In the genomic region with DNA sequence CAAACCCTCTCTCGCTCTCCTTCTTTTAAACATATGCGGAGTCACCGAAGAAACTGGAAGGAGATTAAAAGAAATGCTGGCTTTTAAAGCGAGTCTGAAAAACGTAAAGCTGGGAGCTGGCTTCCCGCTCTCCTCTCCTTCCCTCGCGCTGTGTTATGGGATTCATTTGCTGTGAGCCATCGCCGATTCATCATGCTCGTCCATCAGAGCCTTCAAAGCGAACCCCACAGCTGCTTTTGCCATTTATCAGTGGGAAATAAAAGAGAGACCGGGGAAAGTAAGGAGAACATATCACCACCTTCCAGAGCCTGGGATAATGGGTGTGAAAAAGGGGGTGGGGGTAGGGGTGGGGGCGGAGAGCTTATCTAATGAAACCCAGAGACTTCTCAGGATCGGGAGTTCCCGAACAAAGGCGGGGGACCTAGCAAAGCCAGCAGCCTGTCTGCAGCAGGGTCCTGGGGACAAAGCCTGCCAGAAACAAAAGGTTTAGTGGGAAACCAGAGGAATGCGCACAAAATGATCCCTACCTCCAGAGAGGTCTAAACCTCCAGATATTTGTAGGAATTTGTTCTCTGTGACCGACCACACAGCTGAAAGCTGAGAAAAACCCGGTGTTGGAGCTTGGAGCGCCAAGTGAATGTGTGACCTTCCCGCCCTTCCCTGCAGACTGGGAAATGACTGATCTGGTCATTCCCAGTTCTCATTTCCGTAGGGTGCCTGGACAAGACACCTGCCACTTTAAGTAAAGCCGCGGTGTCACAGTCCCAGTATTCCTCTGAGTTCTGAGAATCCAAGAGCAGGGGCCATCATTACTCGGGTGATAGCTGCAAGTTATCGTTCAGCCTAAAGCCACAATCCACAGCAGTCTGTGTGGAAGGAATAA, we compare ENCODE assay signal across 8 mouse cellular contexts.
DNase-seq lines count a peak whose midpoint lies in the region; ATAC-seq and TF ChIP-seq lines count a peak whose summit lies in the region.

No protein-coding gene starts in this region.

- peak overlapping the region; percentile 75 for H3K9ac ChIP-seq in ES-Bruce4 (ENCODE audit: low read depth, poor library complexity, severe bottlenecking)
- no peak overlapping the region for H3K9ac ChIP-seq in liver, embryonic 15.5 days

- no peak for ATAC-seq in liver, embryonic 15.5 days (ENCODE audit: insufficient read depth)
- ATAC-seq in inflammation-experienced regulatory T-cells, adult 6 months, result no peak

- WGBS in liver, embryonic 15.5 days (ENCODE audit: insufficient replicate concordance), result 3% methylated on average over 27 of the region's 27 CpGs
- 23% methylated on average over 27 of the region's 27 CpGs for WGBS in thymus, adult 2 months

- H3K36me3 ChIP-seq in E14TG2a.4 (ENCODE audit: insufficient read depth, low read length), result no peaks in the 10 kb centered on the region
- no peaks in the 10 kb centered on the region for H3K36me3 ChIP-seq in ES-Bruce4 (ENCODE audit: control insufficient read depth, insufficient read depth, low read length, poor library complexity, severe bottlenecking)
- no peaks in the 10 kb centered on the region for H3K36me3 ChIP-seq in liver, embryonic 15.5 days (replicated peaks)
- H3K36me3 ChIP-seq in thymus, adult 2 months (ENCODE audit: control insufficient read depth, insufficient read depth, low read length), result no peaks in the 10 kb centered on the region

- peak overlapping the region; percentile 46 for H3K27ac ChIP-seq in ES-Bruce4 (ENCODE audit: insufficient read depth, low read length)
- no peak overlapping the region for H3K27ac ChIP-seq in liver, embryonic 15.5 days (replicated peaks)
- H3K27ac ChIP-seq in thymus, adult 2 months (ENCODE audit: control insufficient read depth, insufficient read depth, low read length), result no peak overlapping the region

- H3K9me3 ChIP-seq in E14TG2a.4 (ENCODE audit: low read length) (no peaks in the 10 kb centered on the region), ES-Bruce4 (replicated peaks; ENCODE audit: control insufficient read depth, insufficient read depth, low read length, poor library complexity, severe bottlenecking) (no peaks in the 10 kb centered on the region)
- no peaks in the 10 kb centered on the region for H3K9me3 ChIP-seq in liver, embryonic 15.5 days (replicated peaks)

- no peak for TF ChIP-seq EP300 in ES-Bruce4 (IDR thresholded peaks at IDR 0.05; ENCODE audit: insufficient read depth, low read depth, low read length)

- peaks cover 66% of the 10 kb centered on the region for H3K4me1 ChIP-seq in E14TG2a.4 (replicated peaks; ENCODE audit: low read depth, low read length)
- no peaks in the 10 kb centered on the region for H3K4me1 ChIP-seq in ES-Bruce4 (ENCODE audit: control insufficient read depth, insufficient read depth, low read length)
- no peaks in the 10 kb centered on the region for H3K4me1 ChIP-seq in liver, embryonic 15.5 days (replicated peaks)
- no peaks in the 10 kb centered on the region for H3K4me1 ChIP-seq in thymus, adult 2 months (replicated peaks; ENCODE audit: control insufficient read depth, insufficient read depth, low read length)

- H3K27me3 ChIP-seq in E14TG2a.4 (ENCODE audit: insufficient read depth, low read length) (peaks cover 9% of the 10 kb centered on the region), ES-Bruce4 (ENCODE audit: control insufficient read depth, insufficient read depth, low read length, poor library complexity, severe bottlenecking) (no peaks in the 10 kb centered on the region; the same call in 1 of the 2 replicates)
- peaks cover 32% of the 10 kb centered on the region for H3K27me3 ChIP-seq in liver, embryonic 15.5 days
- H3K27me3 ChIP-seq in thymus, adult 2 months (ENCODE audit: control insufficient read depth, insufficient read depth, low read length), result no peaks in the 10 kb centered on the region; the same call in 1 of the 2 replicates

- TF ChIP-seq CTCF in E14TG2a.4 (conservative IDR thresholded peaks at IDR 0.05; ENCODE audit: low read length), result no peak
- TF ChIP-seq CTCF in ES-Bruce4 (IDR thresholded peaks at IDR 0.05; ENCODE audit: low read depth, low read length), result no peak
- TF ChIP-seq CTCF in thymus, adult 2 months (IDR thresholded peaks at IDR 0.05; ENCODE audit: borderline replicate concordance, control insufficient read depth, extremely low read depth, insufficient read depth, low read length, poor library complexity), result no peak

- TF ChIP-seq POLR2A in ES-Bruce4 (IDR thresholded peaks at IDR 0.05; ENCODE audit: insufficient read depth, low read length), result no peak
- TF ChIP-seq POLR2A in thymus, adult 2 months (IDR thresholded peaks at IDR 0.05; ENCODE audit: control insufficient read depth, extremely low read depth, insufficient read depth, low read length, poor library complexity), result no peak

- peak overlapping the region; percentile 31 for H3K4me2 ChIP-seq in liver, embryonic 15.5 days

- peak overlapping the region; percentile 54 for H3K4me3 ChIP-seq in E14TG2a.4 (replicated peaks; ENCODE audit: low read length)
- peak overlapping the region; percentile 48 for H3K4me3 ChIP-seq in ES-Bruce4 (ENCODE audit: low read depth, low read length)
- no peak overlapping the region for H3K4me3 ChIP-seq in liver, embryonic 15.5 days (replicated peaks)
- H3K4me3 ChIP-seq in thymus, adult 2 months (ENCODE audit: control insufficient read depth, insufficient read depth, low read length), result no peak overlapping the region

- intact Hi-C loops in left cerebral cortex, postnatal 10 days (cut with DNase I), result no loop called here

- peak; percentile 74 for DNase-seq in forelimb bud, embryonic 11.5 days (ENCODE audit: low read depth, low spot score)
- no peak for DNase-seq in thymus, adult 2 months
- no peak for DNase-seq in left cerebral cortex, postnatal 10 days (ENCODE audit: extremely low spot score in 1 of 2, low spot score in 2 of 2)
- no peak for DNase-seq in spleen, postnatal 10 days (ENCODE audit: low spot score in 2 of 2)

Comparison
In these comparisons a context has a peak if more than half of its experiments do, and no peak if none do; other contexts are left out.
1. H3K4me3 ChIP-seq: peak in E14TG2a.4 (single experiment) and ES-Bruce4 (single experiment); none in liver, embryonic 15.5 days (single experiment) and thymus, adult 2 months (single experiment).